Mouse (Mus musculus): ENCODE data around the gene Gm4763. TPM values are rescaled to one million over a fixed set of nuclear protein-coding genes. Genes with fewer than 3 reads are reported as not detected.

Gene Gm4763
- total RNA-seq (2023; ENCODE audit: inconsistent age) = not detected in 4 replicates

DNA sequence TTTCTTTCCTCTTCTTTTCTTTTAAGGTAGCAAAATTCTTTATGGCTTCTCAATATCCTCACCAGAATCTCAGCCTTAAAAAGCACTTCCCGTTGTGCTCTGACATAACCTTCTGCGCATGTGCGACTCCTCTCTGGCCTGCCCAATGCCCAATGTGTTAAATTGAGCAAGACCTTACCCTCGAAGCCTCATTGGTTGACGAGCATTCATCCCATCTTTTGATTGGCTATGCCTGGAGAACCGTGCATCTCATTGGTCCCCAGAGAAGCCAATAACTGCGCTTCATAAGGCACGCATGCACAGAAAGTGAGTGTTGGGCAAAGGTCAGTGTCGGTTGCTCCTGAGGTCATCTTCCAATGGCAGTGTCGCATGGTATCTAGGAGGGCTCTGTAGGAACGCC lies at the start of gene Gm4763:
TSS of gene Gm4763 (minus strand) at position 101 of the 400 bp plus-strand sequence.

DNA sequence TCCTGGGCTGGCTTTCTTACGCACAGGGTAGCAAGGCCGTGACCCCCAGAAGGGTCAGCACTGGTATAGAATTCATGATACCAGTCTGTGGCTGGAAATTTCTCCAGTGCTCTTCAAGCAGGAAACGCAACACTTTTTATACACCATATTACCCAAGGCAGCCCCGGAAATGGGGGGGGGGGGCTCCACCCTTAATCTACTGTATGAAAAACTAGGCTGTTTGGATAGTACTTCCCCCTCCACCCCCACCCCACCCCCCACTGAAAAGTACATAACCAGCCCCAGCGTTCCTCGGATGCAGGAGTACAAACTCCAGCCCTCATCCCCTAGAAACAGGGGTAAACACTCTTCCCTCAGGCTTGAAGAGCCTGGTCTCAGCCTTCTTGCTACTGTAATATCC lies 33.5 kb upstream of the Gm4763 start, which contains the start of gene Cd177:
TSS of gene Cd177 (minus strand) at position 101 of the 400 bp plus-strand sequence.

GRCm38 (mm10) chr7:24708832-24709292 lies 17.8 kb downstream of the Gm4763 start, which contains the start of gene BC049730:
TSS of gene BC049730 (plus strand) at chr7:24709242.

DNA sequence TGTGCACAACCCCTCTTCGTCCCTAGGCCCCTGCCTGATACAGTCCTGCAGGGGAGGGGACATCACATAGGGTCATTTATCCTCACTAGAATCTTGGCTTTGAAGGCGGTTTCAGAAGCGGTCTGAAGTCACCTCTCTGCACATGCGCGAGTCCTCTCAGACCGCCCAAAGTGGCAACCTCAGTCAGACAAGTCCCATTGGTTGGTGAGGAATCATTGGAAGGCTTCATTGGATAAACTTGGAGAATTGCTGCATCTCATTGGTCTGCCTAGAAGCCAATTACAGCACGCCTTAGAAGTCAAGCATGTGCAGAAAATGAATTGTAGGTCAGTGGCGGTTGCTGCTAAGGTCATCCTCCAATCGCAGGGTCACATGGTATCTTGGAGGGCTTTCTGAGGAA lies 50.1 kb downstream of the Gm4763 start, which contains the start of gene Tex101:
TSS of gene Tex101 (minus strand) at position 101 of the 400 bp plus-strand sequence.

Other genes with a start within 250 kb of the Gm4763 start
- gene Cadm4, start 244.9 kb downstream of the Gm4763 start, total RNA-seq (2023; ENCODE audit: inconsistent age) = 0.78 to 3.1 TPM (median 1.9 TPM) in 4 replicates
- gene Zfp428, start 219.9 kb downstream of the Gm4763 start, total RNA-seq (2023; ENCODE audit: inconsistent age) = 1.4 to 2.2 TPM (median 1.7 TPM) in 4 replicates
- gene AC161166.1, start 214.5 kb downstream of the Gm4763 start, total RNA-seq (2023; ENCODE audit: inconsistent age) = not detected in 4 replicates
- gene Irgq, start 196.2 kb downstream of the Gm4763 start, total RNA-seq (2023; ENCODE audit: inconsistent age) = 22.3 to 27.3 TPM (median 24.2 TPM) in 4 replicates
- gene Pinlyp, start 180.8 kb downstream of the Gm4763 start, total RNA-seq (2023; ENCODE audit: inconsistent age) = 0.87 TPM in 1 of 4 replicates, not detected in the others
- gene Xrcc1, start 180.6 kb downstream of the Gm4763 start, total RNA-seq (2023; ENCODE audit: inconsistent age) = 85.4 to 92.1 TPM (median 88.0 TPM) in 4 replicates
- 9.0 to 13.0 TPM (median 12.0 TPM) in 4 replicates for gene Ethe1, start 139.4 kb downstream of the Gm4763 start, total RNA-seq (2023; ENCODE audit: inconsistent age)
- gene Zfp575, start 139.3 kb downstream of the Gm4763 start, total RNA-seq (2023; ENCODE audit: inconsistent age) = 0.18 to 0.22 TPM in 2 of 4 replicates, not detected in the others
- 22.1 to 31.0 TPM (median 26.2 TPM) in 4 replicates for gene Phldb3, start 116.1 kb downstream of the Gm4763 start, total RNA-seq (2023; ENCODE audit: inconsistent age)
- 0.29 to 0.54 TPM in 2 of 4 replicates, not detected in the others for gene Lypd3, start 90.4 kb downstream of the Gm4763 start, total RNA-seq (2023; ENCODE audit: inconsistent age)
- gene Tex101, start 50.2 kb downstream of the Gm4763 start, total RNA-seq (2023; ENCODE audit: inconsistent age) = not detected in 4 replicates
- not detected in 4 replicates for gene BC049730, start 17.7 kb downstream of the Gm4763 start, total RNA-seq (2023; ENCODE audit: inconsistent age)
- 0.29 to 0.32 TPM in 2 of 4 replicates, not detected in the others for gene Cd177, start 33.4 kb upstream of the Gm4763 start, total RNA-seq (2023; ENCODE audit: inconsistent age)
- not detected in 4 replicates for gene Ceacam10, start 50.3 kb upstream of the Gm4763 start, total RNA-seq (2023; ENCODE audit: inconsistent age)
- 1.7 to 3.0 TPM in 2 of 4 replicates, not detected in the others for gene Gm9844, start 135.3 kb upstream of the Gm4763 start, total RNA-seq (2023; ENCODE audit: inconsistent age)
- gene Lypd4, start 143.0 kb upstream of the Gm4763 start, total RNA-seq (2023; ENCODE audit: inconsistent age) = not detected in 4 replicates
- gene Dmrtc2, start 143.1 kb upstream of the Gm4763 start, total RNA-seq (2023; ENCODE audit: inconsistent age) = not detected in 4 replicates
- gene Rps19, start 157.5 kb upstream of the Gm4763 start, total RNA-seq (2023; ENCODE audit: inconsistent age) = 2,682 to 2,740 TPM (median 2,716 TPM) in 4 replicates
- gene Cd79a, start 170.5 kb upstream of the Gm4763 start, total RNA-seq (2023; ENCODE audit: inconsistent age) = 1,752 to 1,862 TPM (median 1,794 TPM) in 4 replicates
- gene Arhgef1, start 176.0 kb upstream of the Gm4763 start, total RNA-seq (2023; ENCODE audit: inconsistent age) = 1,222 to 1,291 TPM (median 1,265 TPM) in 4 replicates
- gene Gm4881, start 217.6 kb upstream of the Gm4763 start, total RNA-seq (2023; ENCODE audit: inconsistent age) = not detected in 4 replicates
- 155 to 184 TPM (median 178 TPM) in 4 replicates for gene Rabac1, start 245.8 kb upstream of the Gm4763 start, total RNA-seq (2023; ENCODE audit: inconsistent age)

Measured in B cell, adult (primary cell).